Mouse (Mus musculus) lung, postnatal 0 days (tissue): Measurements from ENCODE around the gene Mypop. TPM values are rescaled to one million over a fixed set of nuclear protein-coding genes. Genes with fewer than 3 reads are reported as not detected.

ENCODE experiments used
- ATAC-seq: fragments of 200-750 bp; cut with Nextera tagmentation; 2 replicates; pipeline ENCODE4 v1.8.0; 2017; ENCODE audit warnings: moderate library complexity
- DNase-seq: peaks from one replicate; pipeline ENCODE4 v3.0.0-alpha.2; 2016; ENCODE audit warnings: low spot score
- H3K27ac ChIP-seq: fragments of 300-500 bp; sonication (generic); 2 replicates; pipeline ENCODE4 v1.5.1; 2014; ENCODE audit warnings: antibody characterized with exemption, mild to moderate bottlenecking, low read length, mixed read lengths
- H3K27me3 ChIP-seq: fragments of 300-500 bp; sonication (generic); replicated peaks from 2 replicates; pipeline ENCODE4 v1.6.1; 2014; ENCODE audit warnings: low read length, mixed read lengths; ENCODE audit not compliant: insufficient read depth
- H3K36me3 ChIP-seq: fragments of 300-500 bp; sonication (generic); 2 replicates; pipeline ENCODE4 v1.6.1; 2014; ENCODE audit warnings: low read length, mixed read lengths; ENCODE audit not compliant: insufficient read depth
- H3K4me1 ChIP-seq: fragments of 300-500 bp; sonication (generic); 2 replicates; pipeline ENCODE4 v1.6.1; 2014; ENCODE audit warnings: antibody characterized with exemption, low read depth, low read length, mixed read lengths; ENCODE audit not compliant: insufficient read depth
- H3K4me2 ChIP-seq: fragments of 300-500 bp; sonication (generic); replicated peaks from 2 replicates; pipeline ENCODE4 v1.6.1; 2014; ENCODE audit warnings: low read depth, mild to moderate bottlenecking, low read length, moderate library complexity, mixed read lengths
- H3K4me3 ChIP-seq: fragments of 300-500 bp; sonication (generic); 2 replicates; pipeline ENCODE4 v1.5.1; 2014; ENCODE audit warnings: low read depth, low read length
- H3K9ac ChIP-seq: fragments of 300-500 bp; sonication (generic); replicated peaks from 2 replicates; pipeline ENCODE4 v1.6.1; 2014; ENCODE audit warnings: low read depth, mild to moderate bottlenecking
- H3K9me3 ChIP-seq: fragments of 300-500 bp; sonication (generic); 2 replicates; pipeline ENCODE4 v1.6.1; 2016; ENCODE audit warnings: low read length, mixed read lengths
- CTCF ChIP-seq: IDR thresholded peaks from 2 replicates; pipeline ENCODE4 v1.5.1; 2016; ENCODE audit warnings: antibody characterized with exemption, mild to moderate bottlenecking
- EP300 ChIP-seq: IDR thresholded peaks from 2 replicates; pipeline ENCODE4 v1.6.1; 2016; ENCODE audit warnings: antibody characterized with exemption, mild to moderate bottlenecking, control low read depth
- WGBS: fragments of 180-500 bp; shearing (Covaris S2); extraction: QIAGEN DNeasy Blood & Tissue Kit; methylation state at CpG from one replicate; pipeline ENCODE4 v1.1.7; 2014; 5-methylcytosine and 5-hydroxymethylcytosine counted together
- polyA plus RNA-seq: library from polyadenylated mRNA; unstranded; fragments of >200 nt; fragmentation: Nextera tagmentation; extraction: Ambion mirVana; gene quantifications from 2 replicates; pipeline ENCODE4 v1.2.1, GENCODE M21; 2015

Mypop gene
- polyA plus RNA-seq, 1 experiment from 2014 or later: 2.3 TPM

DNA sequence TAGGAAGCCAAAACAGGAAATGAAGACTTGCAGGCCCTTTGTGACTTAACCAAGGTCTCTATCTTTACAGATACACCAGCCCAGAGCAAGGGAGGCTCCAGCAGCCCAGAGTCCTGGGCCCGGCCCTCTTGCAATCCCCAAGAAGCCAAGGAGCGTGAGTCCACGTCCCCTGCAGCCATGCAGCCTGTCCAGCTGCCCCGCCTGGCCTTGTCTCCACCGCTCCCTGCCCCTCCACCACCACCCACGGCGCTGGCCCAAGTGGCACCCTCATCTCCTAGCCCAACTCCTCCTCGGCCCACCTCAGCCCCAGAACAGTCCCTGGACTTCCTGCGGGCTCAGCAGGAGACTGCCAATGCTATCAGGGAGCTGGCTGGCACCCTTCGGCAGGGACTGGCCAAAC lies 9.4 kb downstream of the Mypop start:
- 52% methylated on average over 10 of the region's 10 CpGs for WGBS
- H3K27me3 ChIP-seq: no peaks in the 10 kb centered on the region
- H3K9me3 ChIP-seq: no peaks in the 10 kb centered on the region
- peaks cover 19% of the 10 kb centered on the region for H3K4me1 ChIP-seq
- peak overlapping the region; percentile 24 for H3K4me3 ChIP-seq
- H3K9ac ChIP-seq: no peak overlapping the region
- DNase-seq (no peak), ATAC-seq (no peak)
- peak overlapping the region; percentile 54 for H3K4me2 ChIP-seq
- no peaks in the 10 kb centered on the region for H3K36me3 ChIP-seq
- H3K27ac ChIP-seq: peak overlapping the region; percentile 86; the same call in 1 of the 2 replicates
- TF ChIP-seq CTCF: no peak
- no peak for TF ChIP-seq EP300

DNA sequence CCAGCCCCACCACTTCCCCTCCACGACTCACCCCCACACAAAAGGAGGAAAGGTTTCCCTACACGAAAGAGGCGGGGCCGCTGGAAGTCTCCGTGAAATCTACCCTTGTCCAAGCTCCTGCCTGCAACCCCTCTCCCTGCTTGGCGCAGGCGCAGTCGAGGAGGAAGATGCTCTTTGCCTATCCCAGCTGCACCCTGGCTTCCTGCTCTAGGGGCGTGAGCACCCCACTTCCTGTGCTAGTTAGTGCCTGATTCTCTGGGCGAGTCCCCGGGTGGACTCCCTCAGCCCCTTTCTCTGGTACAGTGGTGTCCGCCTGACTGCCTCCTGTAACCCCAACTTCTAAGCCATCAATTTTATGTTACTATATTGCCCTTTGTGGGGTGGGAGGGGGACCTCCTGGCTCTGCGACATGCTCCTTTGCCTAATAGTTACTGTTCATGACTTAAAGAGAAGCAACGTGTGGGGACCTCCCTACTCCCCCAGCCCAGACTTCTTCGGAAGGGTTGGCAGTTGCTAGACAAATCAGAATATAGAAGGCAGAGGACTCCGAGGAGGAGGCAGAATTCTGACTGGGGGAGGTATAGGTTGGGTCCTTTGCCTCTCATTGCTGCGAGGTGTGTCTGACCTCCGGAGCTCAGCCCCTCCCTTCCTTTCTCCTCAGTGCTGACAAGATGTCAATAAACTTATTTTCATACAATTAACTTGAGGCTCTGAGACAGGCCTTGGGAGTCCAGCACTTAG lies 10.2 kb downstream of the Mypop start:
- TF ChIP-seq EP300: no peak
- no peak for TF ChIP-seq CTCF
- Histone ChIP-seq H3K36me3 (no peaks in the 10 kb centered on the region), H3K9ac (no peak overlapping the region), H3K27me3 (no peaks in the 10 kb centered on the region), H3K4me1 (peaks cover 27% of the 10 kb centered on the region), H3K4me2 (peak overlapping the region; percentile 54), H3K27ac (peak overlapping the region; percentile 86), H3K9me3 (no peaks in the 10 kb centered on the region), H3K4me3 (peak overlapping the region; percentile 24; the same call in 1 of the 2 replicates)
- peak; percentile 14; the same call in 1 of the 2 replicates for ATAC-seq
- DNase-seq: peak; percentile 66
- 40% methylated on average over 15 of the region's 18 CpGs for WGBS

- Histone ChIP-seq H3K27ac (peak overlapping the region; percentile 86), H3K9ac (no peak overlapping the region), H3K4me3 (no peak overlapping the region), H3K9me3 (no peaks in the 10 kb centered on the region), H3K36me3 (no peaks in the 10 kb centered on the region), H3K4me1 (peaks cover 28% of the 10 kb centered on the region), H3K4me2 (no peak overlapping the region; the same call in 1 of the 2 replicates), H3K27me3 (no peaks in the 10 kb centered on the region)
- TF ChIP-seq EP300 (no peak), CTCF (no peak)
- WGBS: 63% methylated on average over 3 of the region's 3 CpGs
- no peak for ATAC-seq
- no peak for DNase-seq
Measured at GRCm38 (mm10) chr7:19001807-19002085, 10.7 kb downstream of the Mypop start.

DNA sequence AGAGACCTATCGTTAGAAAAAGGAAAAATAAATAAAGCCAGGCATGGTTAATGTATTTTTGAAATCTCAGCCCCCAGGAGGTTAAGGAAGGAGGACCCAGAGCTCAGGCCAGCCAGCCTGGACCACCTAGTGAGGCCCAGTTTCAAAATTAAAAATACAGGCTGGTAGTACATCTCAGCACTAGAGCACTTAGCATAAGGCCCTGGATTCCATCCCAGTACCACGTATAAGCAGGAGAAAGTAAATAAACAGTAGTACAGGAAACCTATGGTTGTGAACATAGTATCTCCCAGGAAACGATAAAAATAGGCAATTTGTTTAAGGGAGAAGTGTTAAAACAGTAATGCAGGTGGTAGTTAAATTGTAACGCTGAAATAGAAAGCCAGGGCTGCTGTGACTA lies 11.1 kb downstream of the Mypop start:
- DNase-seq (peak; percentile 60), ATAC-seq (no peak)
- peak overlapping the region; percentile 86 for H3K27ac ChIP-seq
- H3K9me3 ChIP-seq: no peaks in the 10 kb centered on the region
- peak overlapping the region; percentile 58; the same call in 1 of the 2 replicates for H3K9ac ChIP-seq
- peak overlapping the region; percentile 38; the same call in 1 of the 2 replicates for H3K4me3 ChIP-seq
- 7% methylated on average over 4 of the region's 4 CpGs for WGBS
- peaks cover 31% of the 10 kb centered on the region for H3K4me1 ChIP-seq
- TF ChIP-seq EP300 (peak; percentile 18; the same call in 1 of the 2 replicates), CTCF (no peak)
- no peaks in the 10 kb centered on the region for H3K36me3 ChIP-seq
- no peaks in the 10 kb centered on the region for H3K27me3 ChIP-seq
- H3K4me2 ChIP-seq: peak overlapping the region; percentile 70

- ATAC-seq: peak; percentile 65
- Histone ChIP-seq H3K4me1 (peaks cover 38% of the 10 kb centered on the region), H3K27me3 (no peaks in the 10 kb centered on the region), H3K9me3 (no peaks in the 10 kb centered on the region), H3K4me3 (peak overlapping the region; percentile 38), H3K4me2 (peak overlapping the region; percentile 70), H3K27ac (peak overlapping the region; percentile 86), H3K36me3 (no peaks in the 10 kb centered on the region), H3K9ac (peak overlapping the region; percentile 58)
- DNase-seq: peak; percentile 96
- WGBS: under 1% methylated on average over 17 of the region's 17 CpGs
- TF ChIP-seq CTCF (no peak), EP300 (no peak; the same call in 1 of the 2 replicates)
Measured at GRCm38 (mm10) chr7:19002848-19003498, 11.9 kb downstream of the Mypop start.

- ATAC-seq: peak; percentile 78
- Histone ChIP-seq H3K27ac (peak within 1 kb of the TSS; percentile 90), H3K4me2 (peak within 1 kb of the TSS; percentile 95), H3K9me3 (no peaks in the 10 kb centered on the region), H3K9ac (peak within 1 kb of the TSS; percentile 65), H3K36me3 (no peaks in the 10 kb centered on the region), H3K27me3 (no peaks in the 10 kb centered on the region), H3K4me1 (peaks cover 38% of the 10 kb centered on the region), H3K4me3 (peak within 1 kb of the TSS; percentile 78)
- peak; percentile 97 for DNase-seq
- TF ChIP-seq CTCF (no peak), EP300 (no peak)
- WGBS: under 1% methylated on average over 68 of the region's 90 CpGs
Measured at GRCm38 (mm10) chr7:19003902-19004630, 13.0 kb downstream of the Mypop start, which contains the start of gene Irf2bp1. Gene Irf2bp1 (plus strand): TSS chr7:19004044.
